Comparison of ENCODE assay signal across 20 mouse cellular contexts in genomic region chr17:79826482-79827034, GRCm38 (mm10).
DNase-seq lines count a peak whose midpoint lies in the region; ATAC-seq and TF ChIP-seq lines count a peak whose summit lies in the region.
"Had no signal": no experiment of that assay in that cellular context is flagged by ENCODE, and none has a peak within 500 bp of the region (broad histone marks: within the 10 kb centered on the region; RNA-seq: fewer than 3 reads in every experiment).

No protein-coding gene starts in this region.

- no peak overlapping the region for H3K4me2 ChIP-seq in kidney, postnatal 0 days (ENCODE audit: low read length)
- no peak overlapping the region for H3K4me2 ChIP-seq in CH12.LX (ENCODE audit: insufficient read depth, low read depth, poor library complexity, severe bottlenecking)
- H3K4me2 ChIP-seq: hindbrain, embryonic 13.5 days; liver, embryonic 15.5 days had no signal

- no peak overlapping the region for H3K4me3 ChIP-seq in kidney, postnatal 0 days (replicated peaks; ENCODE audit: low read depth, low read length)
- H3K4me3 ChIP-seq in CH12.LX (replicated peaks in 1 of 3; ENCODE audit: low read depth in 2 of 3, low read length in 2 of 3, poor library complexity in 1 of 3), result no peak overlapping the region
- no peak overlapping the region for H3K4me3 ChIP-seq in cerebellum, adult 2 months (replicated peaks; ENCODE audit: insufficient read depth, low read depth, low read length)
- H3K4me3 ChIP-seq: hindbrain, embryonic 13.5 days; limb, embryonic 10.5 days; liver, embryonic 15.5 days had no signal

- no peak for TF ChIP-seq POLR2A in CH12.LX (IDR thresholded peaks at IDR 0.05; ENCODE audit: low read depth, low read length)
- TF ChIP-seq POLR2A in cerebellum, adult 2 months (IDR thresholded peaks at IDR 0.05; ENCODE audit: borderline replicate concordance, insufficient read depth, low read length), result no peak

- H3K4me1 ChIP-seq in kidney, postnatal 0 days (replicated peaks; ENCODE audit: insufficient read depth, low read length), result no peaks in the 10 kb centered on the region
- peaks cover 0 to 3% of the 10 kb centered on the region in 2 experiments; a peak in 2 of 4 replicates for H3K4me1 ChIP-seq in CH12.LX (ENCODE audit: control insufficient read depth in 1 of 2, insufficient read depth in 2 of 2)
- no peaks in the 10 kb centered on the region for H3K4me1 ChIP-seq in cerebellum, adult 2 months (ENCODE audit: control insufficient read depth, insufficient read depth, low read length)
- H3K4me1 ChIP-seq: limb, embryonic 10.5 days; liver, embryonic 15.5 days had no signal

- no peaks in the 10 kb centered on the region for H3K27me3 ChIP-seq in kidney, postnatal 0 days (ENCODE audit: insufficient read depth, low read length)
- no peaks in the 10 kb centered on the region for H3K27me3 ChIP-seq in CH12.LX (replicated peaks)
- H3K27me3 ChIP-seq in cerebellum, adult 2 months (ENCODE audit: control insufficient read depth, insufficient read depth, low read length), result no peaks in the 10 kb centered on the region
- H3K27me3 ChIP-seq: liver, embryonic 15.5 days had no signal

- no peaks in the 10 kb centered on the region for H3K36me3 ChIP-seq in kidney, postnatal 0 days (ENCODE audit: insufficient read depth, low read length)
- H3K36me3 ChIP-seq in CH12.LX (replicated peaks in 1 of 2; ENCODE audit: control insufficient read depth in 1 of 2, insufficient read depth in 1 of 2, low read length in 1 of 2), result no peaks in the 10 kb centered on the region
- H3K36me3 ChIP-seq: hindbrain, embryonic 13.5 days; limb, embryonic 10.5 days; liver, embryonic 15.5 days had no signal

- H3K27ac ChIP-seq in kidney, postnatal 0 days, result no peak overlapping the region
- H3K27ac ChIP-seq in CH12.LX (ENCODE audit: insufficient read depth, low read depth), result no peak overlapping the region
- H3K27ac ChIP-seq in cerebellum, adult 2 months (ENCODE audit: insufficient read depth, low read length), result no peak overlapping the region
- H3K27ac ChIP-seq: limb, embryonic 10.5 days; liver, embryonic 15.5 days; macrophage had no signal

- no peak for TF ChIP-seq EP300 in CH12.LX (IDR thresholded peaks at IDR 0.05; ENCODE audit: low read length)

- no peaks in the 10 kb centered on the region for H3K79me2 ChIP-seq in CH12.LX (replicated peaks; ENCODE audit: control insufficient read depth, extremely low read depth, insufficient read depth, poor library complexity, severe bottlenecking)

- in situ Hi-C loops in CH12.LX (cut with MboI; ENCODE audit: low pct_ligation_motif_present, low pct_unique_long_range_greater_than_20kb, low sequenced_read_pairs), result loop anchor here (25.0 kb wide), 1 partner anchor 714 kb away; no protein-coding TSS in a partner anchor

- DNase-seq in kidney, postnatal 0 days (ENCODE audit: low spot score), result peak; percentile 32
- DNase-seq in kidney, adult 18-20 months, result no peak
- DNase-seq in 3T3-L1 (ENCODE audit: low read depth, low spot score) (peak; percentile 38), CH12.LX (ENCODE audit: extremely low read depth) (peak; percentile 20)
- no peak for DNase-seq in spleen, postnatal 14 days (ENCODE audit: low spot score in 2 of 2)
- DNase-seq in frontal cortex, postnatal 14 days (ENCODE audit: low spot score in 2 of 2), result no peak
- no peak for DNase-seq in cerebellum, adult 2 months
- DNase-seq: adrenal gland, adult 8-10 months; cerebellum, adult 8-10 months; embryo, embryonic 11 days; heart, postnatal 10 days; kidney, adult 9 months; right cerebral cortex, postnatal 4 days had no signal

- no peak overlapping the region for H3K9ac ChIP-seq in kidney, postnatal 0 days (ENCODE audit: low read depth, low read length)
- H3K9ac ChIP-seq in CH12.LX (ENCODE audit: insufficient read depth, low read depth), result no peak overlapping the region
- H3K9ac ChIP-seq: hindbrain, embryonic 13.5 days; liver, embryonic 15.5 days had no signal

- H3K9me3 ChIP-seq in kidney, postnatal 0 days (replicated peaks; ENCODE audit: low read length), result no peaks in the 10 kb centered on the region
- no peaks in the 10 kb centered on the region for H3K9me3 ChIP-seq in CH12.LX (replicated peaks; ENCODE audit: low read length)
- H3K9me3 ChIP-seq: hindbrain, embryonic 13.5 days; limb, embryonic 10.5 days; liver, embryonic 15.5 days had no signal

- no peak; the same call in none of the 2 replicates for TF ChIP-seq RAD21 in CH12.LX (IDR thresholded peaks at IDR 0.05; ENCODE audit: low read depth, low read length)

- dilution Hi-C loops in CH12.LX (cut with MboI; ENCODE audit: extremely low pct_ligation_motif_present, extremely low pct_unique_long_range_greater_than_20kb, low sequenced_read_pairs), result no loop called here

- TF ChIP-seq CTCF in kidney, postnatal 0 days (IDR thresholded peaks at IDR 0.05; ENCODE audit: low read depth), result peak; percentile 41
- peak in 1 of 2 experiments; percentile 47; a peak in 2 of 4 replicates for TF ChIP-seq CTCF in CH12.LX (conservative IDR thresholded peaks at IDR 0.05 in 1 of 2, IDR thresholded peaks at IDR 0.05 in 1 of 2; ENCODE audit: low read depth in 2 of 2, low read length in 2 of 2)
- no peak for TF ChIP-seq CTCF in cerebellum, adult 2 months (IDR thresholded peaks at IDR 0.05; ENCODE audit: borderline replicate concordance, insufficient read depth, low read depth, low read length)

- 45% methylated on average over 6 of the region's 6 CpGs for WGBS in kidney, postnatal 0 days
- WGBS in cerebellum, adult 2 months, result 58% methylated on average over 6 of the region's 6 CpGs

- ATAC-seq in kidney, postnatal 0 days (replicated peaks; ENCODE audit: low FRiP score, low read depth), result no peak
- ATAC-seq in common myeloid progenitor, adult 5-6 weeks (replicated peaks; ENCODE audit: low read depth, poor library complexity, severe bottlenecking), result peak; percentile 58; the same call in 1 of the 2 replicates
- ATAC-seq: forebrain, embryonic 14.5 days; midbrain, embryonic 16.5 days had no signal

TF ChIP-seq in CH12.LX, 34 proteins besides CTCF, POLR2A, EP300 and RAD21:
- TF ChIP-seq PAX5 (IDR thresholded peaks at IDR 0.05; ENCODE audit: low read length), result no peak
- no peak for TF ChIP-seq USF1 (IDR thresholded peaks at IDR 0.05; ENCODE audit: low read depth, low read length)
- peak; percentile 49 for TF ChIP-seq SMC3 (IDR thresholded peaks at IDR 0.05; ENCODE audit: low read depth, low read length)
- TF ChIP-seq MXI1 (IDR thresholded peaks at IDR 0.05; ENCODE audit: low read depth, low read length), result no peak
- no peak for TF ChIP-seq ELF1 (IDR thresholded peaks at IDR 0.05; ENCODE audit: low read depth, low read length)
- TF ChIP-seq UBTF (IDR thresholded peaks at IDR 0.05; ENCODE audit: low read depth, low read length), result no peak

Comparison
In these comparisons a context has a peak if more than half of its experiments do, and no peak if none do; other contexts are left out.
1. DNase-seq: peak in kidney, postnatal 0 days (single experiment), 3T3-L1 (single experiment) and CH12.LX (single experiment); none in kidney, adult 18-20 months (single experiment), spleen, postnatal 14 days (0 of 2), frontal cortex, postnatal 14 days (0 of 2) and cerebellum, adult 2 months (0 of 2).